ENCODE assay signal across 8 mouse cellular contexts in genomic region chr1:133424547-133425140, GRCm38 (mm10). TPM values are rescaled to one million over a fixed set of nuclear protein-coding genes. Genes with fewer than 3 reads are reported as not detected.
DNase-seq lines count a peak whose midpoint lies in the region; ATAC-seq and TF ChIP-seq lines count a peak whose summit lies in the region.

No protein-coding gene starts in this region.

- H3K9ac ChIP-seq in heart, adult 2 months (ENCODE audit: low read depth, low read length): no peak overlapping the region
- H3K9ac ChIP-seq in heart, postnatal 0 days (replicated peaks; ENCODE audit: low read depth, low read length): no peak overlapping the region; the same call in 1 of the 2 replicates

- TF ChIP-seq CTCF in heart, adult 2 months (IDR thresholded peaks at IDR 0.05): no peak
- no peak for TF ChIP-seq CTCF in heart, postnatal 0 days (IDR thresholded peaks at IDR 0.05; ENCODE audit: low read depth)

- peaks cover 5% of the 10 kb centered on the region for H3K4me1 ChIP-seq in heart, adult 2 months (ENCODE audit: control insufficient read depth, insufficient read depth, low read length)
- peaks cover 6% of the 10 kb centered on the region; the same call in 1 of the 2 replicates for H3K4me1 ChIP-seq in heart, postnatal 0 days (ENCODE audit: control insufficient read depth, insufficient read depth)
- peaks cover 39% of the 10 kb centered on the region for H3K4me1 ChIP-seq in midbrain, embryonic 10.5 days

- intact Hi-C loops in heart, adult 2 months (cut with DNase I): loop anchor here (2.0 to 5.0 kb wide), 3 partner anchors 68 to 292 kb away; partner anchors contain the start of gene Ppp1r15b

- H3K36me3 ChIP-seq in heart, adult 2 months (ENCODE audit: control insufficient read depth, insufficient read depth, low read length): no peaks in the 10 kb centered on the region
- no peaks in the 10 kb centered on the region for H3K36me3 ChIP-seq in heart, postnatal 0 days (replicated peaks; ENCODE audit: control insufficient read depth, insufficient read depth, low read length)
- H3K36me3 ChIP-seq in midbrain, embryonic 10.5 days: peaks cover 4% of the 10 kb centered on the region; the same call in 1 of the 2 replicates

- H3K9me3 ChIP-seq in heart, postnatal 0 days (replicated peaks; ENCODE audit: control insufficient read depth, low read length): peaks cover 5% of the 10 kb centered on the region; the same call in 1 of the 2 replicates
- H3K9me3 ChIP-seq in midbrain, embryonic 10.5 days (replicated peaks): peaks cover 6% of the 10 kb centered on the region; the same call in 1 of the 2 replicates

- peak overlapping the region; percentile 36 for H3K27ac ChIP-seq in heart, adult 2 months
- H3K27ac ChIP-seq in heart, postnatal 0 days (ENCODE audit: low read depth): no peak overlapping the region
- peak overlapping the region; percentile 95 for H3K27ac ChIP-seq in midbrain, embryonic 10.5 days (replicated peaks)

- H3K27me3 ChIP-seq in heart, adult 2 months (ENCODE audit: control insufficient read depth, insufficient read depth, low read length): no peaks in the 10 kb centered on the region
- peaks cover 12% of the 10 kb centered on the region; the same call in 1 of the 2 replicates for H3K27me3 ChIP-seq in heart, postnatal 0 days (ENCODE audit: control insufficient read depth, insufficient read depth, low read length)
- no peaks in the 10 kb centered on the region; the same call in none of the 2 replicates for H3K27me3 ChIP-seq in midbrain, embryonic 10.5 days (ENCODE audit: low read depth, poor library complexity, severe bottlenecking)

- peak overlapping the region; percentile 98 for H3K4me2 ChIP-seq in heart, postnatal 0 days (ENCODE audit: low read depth, low read length)

- H3K79me2 ChIP-seq in heart, adult 2 months (replicated peaks; ENCODE audit: control insufficient read depth, insufficient read depth, low read length): 0 out of 2 replicates have a peak, but pooled peaks cover 1% of the 10 kb centered on the region

- no peak for TF ChIP-seq POLR2A in heart, adult 2 months (IDR thresholded peaks at IDR 0.05; ENCODE audit: insufficient read depth, low read depth, low read length)

- DNase-seq in heart, adult 2 months: no peak
- DNase-seq in heart, adult 18-20 months: no peak
- DNase-seq in ES-CJ7 (ENCODE audit: low read depth, low spot score): peak; percentile 54
- no peak for DNase-seq in heart, postnatal 0 days (ENCODE audit: low spot score)
- no peak for DNase-seq in midbrain, embryonic 10.5 days (ENCODE audit: low spot score)
- DNase-seq in retina, postnatal 1 day: no peak
- no peak for DNase-seq in frontal cortex, postnatal 10 days (ENCODE audit: low spot score in 2 of 2)
- DNase-seq in testis, postnatal 14 days (ENCODE audit: low spot score): no peak

- 55% methylated on average over 4 of the region's 4 CpGs for WGBS in heart, adult 2 months
- 56% methylated on average over 4 of the region's 4 CpGs for WGBS in heart, postnatal 0 days
- 63% methylated on average over 4 of the region's 4 CpGs for WGBS in midbrain, embryonic 10.5 days

- no peak overlapping the region for H3K4me3 ChIP-seq in heart, adult 2 months
- H3K4me3 ChIP-seq in heart, postnatal 0 days (ENCODE audit: low read depth, low read length): peak overlapping the region; percentile 79
- peak overlapping the region; percentile 95 for H3K4me3 ChIP-seq in midbrain, embryonic 10.5 days

- no peak for TF ChIP-seq EP300 in heart, adult 2 months (IDR thresholded peaks at IDR 0.05; ENCODE audit: insufficient read depth, low read depth, low read length)
- no peak for TF ChIP-seq EP300 in heart, postnatal 0 days (IDR thresholded peaks at IDR 0.05; ENCODE audit: low read depth)

- no peak for ATAC-seq in heart, postnatal 0 days (ENCODE audit: insufficient read depth, low read depth)

RNA-seq across cellular contexts. Expression of gene Sox13, which starts 0.5 kb away (rescaled TPM):
- 10 to 100 TPM; 15.3 to 16.2 TPM for total RNA-seq in heart, adult 2 months (2021)
- polyA plus RNA-seq in heart, adult 2 months (2012; rRNA removed): 24.7 and 28.5 TPM in 2 replicates
- 10 to 100 TPM in 1 of 2 experiments, 1 to 10 TPM in 1; 9.8 to 10.8 TPM for total RNA-seq in heart, adult 18-20 months (2021)
- total RNA-seq in heart, postnatal 0 days (2014; rRNA removed; ENCODE audit: low replicate concordance): 8.5 and 17.9 TPM in 2 replicates
- polyA plus RNA-seq in heart, postnatal 0 days (2015; fragmentation: Nextera tagmentation; extraction: Ambion mirVana): 3.0 and 3.3 TPM in 2 replicates
- 28.5 and 32.0 TPM in 2 replicates for polyA plus RNA-seq in midbrain, embryonic 10.5 days (2016; fragmentation: Nextera tagmentation; extraction: Ambion mirVana)
